In the genomic region with DNA sequence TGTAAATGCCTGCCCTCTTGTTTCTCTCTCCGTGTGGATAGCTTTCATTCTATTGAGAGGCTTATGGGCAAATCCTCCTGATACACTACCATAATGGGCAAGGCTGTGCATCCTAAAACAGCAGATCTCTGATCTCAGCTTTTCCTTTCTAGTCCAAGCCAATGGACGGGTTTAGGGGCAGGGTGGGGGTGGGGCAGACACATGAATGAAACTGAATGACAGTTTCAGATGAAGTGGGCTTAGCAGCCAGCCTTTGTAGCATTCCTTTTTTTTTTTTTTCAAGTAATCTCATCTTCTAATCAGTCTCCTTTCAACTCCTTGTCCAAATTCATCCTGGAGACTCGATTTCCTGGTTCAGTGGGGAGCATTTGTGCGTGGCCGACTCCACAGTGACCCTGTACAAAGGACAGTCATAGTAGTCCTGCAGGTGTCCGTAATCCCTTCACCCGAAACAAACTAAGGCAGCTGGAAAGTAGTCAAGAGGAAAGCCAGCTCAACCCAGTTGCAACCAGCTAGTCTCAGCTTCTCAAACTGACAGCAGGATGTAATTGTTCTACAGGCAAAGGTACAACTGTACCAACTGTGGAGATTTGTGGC, we compare ENCODE assay signal across 20 mouse cellular contexts.
A peak's percentile ranks its signal among the peaks of the same experiment; 100 is the strongest.
DNase-seq lines count a peak whose midpoint lies in the region; ATAC-seq and TF ChIP-seq lines count a peak whose summit lies in the region.
"Had no signal": no experiment of that assay in that cellular context is flagged by ENCODE, and none has a peak within 500 bp of the region (broad histone marks: within the 10 kb centered on the region; RNA-seq: fewer than 3 reads in every experiment).

No protein-coding gene starts in this region.

- ATAC-seq in hindbrain, embryonic 14.5 days (ENCODE audit: low FRiP score), result no peak
- ATAC-seq: liver, embryonic 12.5 days had no signal

- TF ChIP-seq CTCF in brain, embryonic 14.5 days (IDR thresholded peaks at IDR 0.05; ENCODE audit: borderline replicate concordance, extremely low read depth, insufficient read depth, insufficient read length), result no peak

- H3K4me3 ChIP-seq in embryonic facial prominence, embryonic 10.5 days, result no peak overlapping the region
- H3K4me3 ChIP-seq in hindbrain, embryonic 14.5 days (replicated peaks; ENCODE audit: low read length), result no peak overlapping the region
- H3K4me3 ChIP-seq: forebrain, embryonic 12.5 days; heart, embryonic 10.5 days; hindbrain, embryonic 10.5 days; liver, embryonic 12.5 days; neural tube, embryonic 15.5 days; stomach, embryonic 15.5 days had no signal

- H3K4me2 ChIP-seq in hindbrain, embryonic 14.5 days (replicated peaks), result no peak overlapping the region
- H3K4me2 ChIP-seq: forebrain, embryonic 12.5 days; liver, embryonic 12.5 days; lung, embryonic 14.5 days; neural tube, embryonic 15.5 days; stomach, embryonic 15.5 days had no signal

- no peak for TF ChIP-seq POLR2A in brain, embryonic 14.5 days (IDR thresholded peaks at IDR 0.05; ENCODE audit: borderline replicate concordance, extremely low read depth, insufficient read depth, insufficient read length, poor library complexity, severe bottlenecking)

- 36% methylated on average over 7 of the region's 7 CpGs for WGBS in embryonic facial prominence, embryonic 10.5 days
- WGBS in hindbrain, embryonic 14.5 days, result 35% methylated on average over 7 of the region's 7 CpGs

- no peaks in the 10 kb centered on the region for H3K27me3 ChIP-seq in embryonic facial prominence, embryonic 10.5 days (replicated peaks; ENCODE audit: low read depth, poor library complexity, severe bottlenecking)
- H3K27me3 ChIP-seq in hindbrain, embryonic 14.5 days (ENCODE audit: control insufficient read depth, insufficient read depth, low read length), result no peaks in the 10 kb centered on the region
- H3K27me3 ChIP-seq: forebrain, embryonic 12.5 days; liver, embryonic 12.5 days; neural tube, embryonic 15.5 days; stomach, embryonic 15.5 days had no signal

- H3K9me3 ChIP-seq in embryonic facial prominence, embryonic 10.5 days, result no peaks in the 10 kb centered on the region
- H3K9me3 ChIP-seq in hindbrain, embryonic 14.5 days (ENCODE audit: control insufficient read depth, low read length), result no peaks in the 10 kb centered on the region
- H3K9me3 ChIP-seq: forebrain, embryonic 12.5 days; heart, embryonic 10.5 days; hindbrain, embryonic 10.5 days; liver, embryonic 12.5 days; neural tube, embryonic 15.5 days; stomach, embryonic 15.5 days had no signal

- H3K9ac ChIP-seq in hindbrain, embryonic 14.5 days, result no peak overlapping the region
- H3K9ac ChIP-seq: forebrain, embryonic 12.5 days; liver, embryonic 12.5 days; lung, embryonic 14.5 days; neural tube, embryonic 15.5 days; stomach, embryonic 15.5 days had no signal

- H3K36me3 ChIP-seq in embryonic facial prominence, embryonic 10.5 days (replicated peaks), result no peaks in the 10 kb centered on the region
- H3K36me3 ChIP-seq in hindbrain, embryonic 14.5 days (replicated peaks; ENCODE audit: control insufficient read depth, insufficient read depth), result no peaks in the 10 kb centered on the region
- H3K36me3 ChIP-seq: forebrain, embryonic 12.5 days; heart, embryonic 10.5 days; hindbrain, embryonic 10.5 days; liver, embryonic 12.5 days; neural tube, embryonic 15.5 days; stomach, embryonic 15.5 days had no signal

- DNase-seq in heart, adult 11 months, result peak; percentile 66
- DNase-seq in heart, adult 8-10 months (ENCODE audit: low spot score), result no peak
- DNase-seq in brain, embryonic 14.5 days (ENCODE audit: low read depth), result peak; percentile 65
- no peak for DNase-seq in embryonic facial prominence, embryonic 10.5 days (ENCODE audit: low spot score)
- peak; percentile 2 for DNase-seq in kidney, postnatal 14 days
- DNase-seq in hindbrain, embryonic 14.5 days (ENCODE audit: low spot score), result no peak
- DNase-seq in thymus, postnatal 14 days, result no peak
- DNase-seq: B cell, adult 2 months; cerebellum, adult 9-10 months; gastrocnemius, postnatal 36 days; lung, embryonic 14.5 days; lung, postnatal 36 days; right cerebral cortex, postnatal 25 days; thymus, adult 18-20 months had no signal

- peaks cover 15% of the 10 kb centered on the region for H3K4me1 ChIP-seq in embryonic facial prominence, embryonic 10.5 days
- H3K4me1 ChIP-seq in hindbrain, embryonic 14.5 days (replicated peaks; ENCODE audit: control insufficient read depth, insufficient read depth, low read length), result no peaks in the 10 kb centered on the region
- H3K4me1 ChIP-seq: liver, embryonic 12.5 days; neural tube, embryonic 15.5 days; stomach, embryonic 15.5 days had no signal

- H3K27ac ChIP-seq in embryonic facial prominence, embryonic 10.5 days (replicated peaks), result peak overlapping the region; percentile 35
- no peak overlapping the region for H3K27ac ChIP-seq in hindbrain, embryonic 14.5 days
- H3K27ac ChIP-seq: forebrain, embryonic 12.5 days; heart, embryonic 10.5 days; hindbrain, embryonic 10.5 days; liver, embryonic 12.5 days; neural tube, embryonic 15.5 days; stomach, embryonic 15.5 days had no signal

Comparison
In these comparisons a context has a peak if more than half of its experiments do, and no peak if none do; other contexts are left out.
1. DNase-seq: peak in heart, adult 11 months (single experiment), brain, embryonic 14.5 days (single experiment) and kidney, postnatal 14 days (single experiment); none in heart, adult 8-10 months (single experiment), embryonic facial prominence, embryonic 10.5 days (single experiment), hindbrain, embryonic 14.5 days (single experiment) and thymus, postnatal 14 days (single experiment).